Mouse (Mus musculus): Measurements from ENCODE around the gene Aven. TPM values are rescaled to one million over a fixed set of nuclear protein-coding genes. Genes with fewer than 3 reads are reported as not detected.

Aven gene
- total RNA-seq, 1 experiment: 22.3 TPM

DNA sequence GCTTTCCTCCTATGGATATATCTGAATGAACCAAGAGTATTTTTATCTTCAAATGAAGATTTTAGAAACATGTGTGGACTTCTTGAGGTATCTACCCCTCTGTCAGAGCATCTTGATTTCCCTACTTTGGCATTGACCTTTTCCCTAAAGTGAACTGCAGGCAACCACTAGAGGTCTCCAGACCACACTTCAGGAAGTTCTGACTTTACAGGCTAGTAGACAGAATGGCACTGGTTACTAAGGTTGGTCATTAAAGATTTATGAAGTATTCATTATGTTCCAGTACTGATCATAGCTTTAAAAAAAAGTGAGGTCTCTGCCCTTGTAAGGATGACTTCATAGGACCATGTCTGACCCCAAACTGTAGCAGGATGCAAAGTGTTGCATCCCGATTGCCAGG lies 46.0 kb downstream of the Aven start:
- no peak overlapping the region for H3K27ac ChIP-seq (ENCODE audit: insufficient read depth, low read depth, low read length, poor library complexity, severe bottlenecking)
- TF ChIP-seq ZNF384 (IDR thresholded peaks at IDR 0.05; ENCODE audit: low read depth, low read length) (no peak), HCFC1 (IDR thresholded peaks at IDR 0.05; ENCODE audit: borderline replicate concordance, insufficient read depth, low read length) (no peak), MAFK (IDR thresholded peaks at IDR 0.05; ENCODE audit: insufficient read depth, low read depth, low read length) (no peak), CHD2 (IDR thresholded peaks at IDR 0.05; ENCODE audit: low read depth, low read length) (no peak), ZC3H11A (IDR thresholded peaks at IDR 0.05; ENCODE audit: borderline replicate concordance, low read depth, low read length) (no peak)
- DNase-seq (ENCODE audit: low read depth, low spot score): no peak
- no peak overlapping the region for H3K4me3 ChIP-seq (ENCODE audit: insufficient read depth in 1 of 2, low read depth in 1 of 2, low read length in 2 of 2, poor library complexity in 1 of 2, severe bottlenecking in 1 of 2)
- in situ Hi-C loops (cut with MboI; ENCODE audit: low sequenced_read_pairs in 2 of 2, unreplicated experiment in 2 of 2): no loop called here
- no peaks in the 10 kb centered on the region; a peak in 1 of 4 replicates for H3K4me1 ChIP-seq (ENCODE audit: control insufficient read depth in 2 of 2, insufficient read depth in 2 of 2, low read length in 2 of 2, poor library complexity in 1 of 2)
- no peak overlapping the region for H3K9ac ChIP-seq (ENCODE audit: insufficient read depth, low read depth, low read length, poor library complexity, severe bottlenecking)
- no peaks in the 10 kb centered on the region for H3K36me3 ChIP-seq (ENCODE audit: control insufficient read depth, insufficient read depth, low read length, poor library complexity, severe bottlenecking)
- no peaks in the 10 kb centered on the region for H3K9me3 ChIP-seq (ENCODE audit: control insufficient read depth, insufficient read depth, low read depth, low read length)

DNA sequence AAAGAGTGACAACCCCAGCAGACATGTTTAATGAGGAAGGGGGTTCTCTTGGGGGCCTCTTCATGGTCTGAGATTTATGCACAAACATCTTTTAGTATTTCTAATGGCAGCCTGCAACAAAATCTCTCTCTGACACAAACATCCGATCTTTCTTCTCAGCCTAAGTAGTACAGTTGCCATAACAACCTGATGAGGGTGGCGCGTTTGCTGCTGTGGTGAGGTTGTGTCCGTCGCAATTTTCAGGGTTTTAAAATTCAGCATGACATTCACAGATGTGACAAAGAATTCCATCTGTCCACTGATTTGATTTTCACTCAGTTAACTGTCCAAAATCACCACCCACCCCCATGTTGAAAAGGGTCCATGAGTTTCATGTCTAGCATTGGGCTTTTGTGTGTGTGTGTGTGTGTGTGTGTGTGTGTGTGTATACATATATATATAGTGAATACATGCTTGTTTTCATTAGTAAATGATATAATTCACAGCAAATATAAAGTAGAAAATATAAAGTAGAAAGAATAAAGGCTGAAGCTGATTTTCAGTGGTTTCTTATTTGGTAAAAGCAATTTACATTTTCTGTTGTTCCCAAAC lies 49.0 kb downstream of the Aven start:
- H3K9me3 ChIP-seq (ENCODE audit: control insufficient read depth, insufficient read depth, low read depth, low read length): no peaks in the 10 kb centered on the region
- H3K36me3 ChIP-seq (ENCODE audit: control insufficient read depth, insufficient read depth, low read length, poor library complexity, severe bottlenecking): no peaks in the 10 kb centered on the region
- TF ChIP-seq ZC3H11A (IDR thresholded peaks at IDR 0.05; ENCODE audit: borderline replicate concordance, low read depth, low read length) (no peak), HCFC1 (IDR thresholded peaks at IDR 0.05; ENCODE audit: borderline replicate concordance, insufficient read depth, low read length) (no peak), ZNF384 (IDR thresholded peaks at IDR 0.05; ENCODE audit: low read depth, low read length) (no peak), MAFK (IDR thresholded peaks at IDR 0.05; ENCODE audit: insufficient read depth, low read depth, low read length) (no peak)
- H3K4me1 ChIP-seq (ENCODE audit: control insufficient read depth in 2 of 2, insufficient read depth in 2 of 2, low read length in 2 of 2, poor library complexity in 1 of 2): no peaks in the 10 kb centered on the region
- H3K9ac ChIP-seq (ENCODE audit: insufficient read depth, low read depth, low read length, poor library complexity, severe bottlenecking): no peak overlapping the region
- in situ Hi-C loops (cut with MboI; ENCODE audit: low sequenced_read_pairs in 2 of 2, unreplicated experiment in 2 of 2): no loop called here
- no peak overlapping the region for H3K4me3 ChIP-seq (ENCODE audit: insufficient read depth in 1 of 2, low read depth in 1 of 2, low read length in 2 of 2, poor library complexity in 1 of 2, severe bottlenecking in 1 of 2)
- DNase-seq (ENCODE audit: low read depth, low spot score): no peak
- H3K27ac ChIP-seq (ENCODE audit: insufficient read depth, low read depth, low read length, poor library complexity, severe bottlenecking): no peak overlapping the region

DNA sequence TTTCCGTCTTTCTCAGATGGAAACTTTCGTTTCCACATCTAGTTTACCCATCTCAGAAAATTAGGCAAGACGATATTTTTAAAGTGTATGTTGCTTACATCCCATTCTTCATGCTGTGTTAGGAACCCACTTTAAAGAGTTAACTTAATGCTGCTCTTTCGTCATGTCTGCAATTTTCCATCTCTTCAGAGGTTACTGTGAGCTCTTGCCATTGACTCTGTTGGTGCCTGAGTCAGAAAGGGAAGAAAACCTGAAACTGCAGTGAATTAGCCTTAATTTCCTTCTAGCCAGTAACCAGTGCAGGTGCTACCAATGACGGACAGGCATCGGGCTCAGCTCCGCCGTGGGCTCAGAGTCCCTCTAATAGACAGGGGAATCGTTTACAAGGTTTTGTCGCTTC lies 63.8 kb downstream of the Aven start:
- Histone ChIP-seq H3K4me1 (ENCODE audit: control insufficient read depth in 2 of 2, insufficient read depth in 2 of 2, low read length in 2 of 2, poor library complexity in 1 of 2) (no peaks in the 10 kb centered on the region), H3K27ac (ENCODE audit: insufficient read depth, low read depth, low read length, poor library complexity, severe bottlenecking) (no peak overlapping the region), H3K9me3 (ENCODE audit: control insufficient read depth, insufficient read depth, low read depth, low read length) (no peaks in the 10 kb centered on the region), H3K36me3 (ENCODE audit: control insufficient read depth, insufficient read depth, low read length, poor library complexity, severe bottlenecking) (0 out of 2 replicates have a peak, but pooled peaks cover under 1% of the 10 kb centered on the region), H3K9ac (ENCODE audit: insufficient read depth, low read depth, low read length, poor library complexity, severe bottlenecking) (no peak overlapping the region), H3K4me3 (ENCODE audit: insufficient read depth in 1 of 2, low read depth in 1 of 2, low read length in 2 of 2, poor library complexity in 1 of 2, severe bottlenecking in 1 of 2) (no peak overlapping the region)
- TF ChIP-seq MAFK (IDR thresholded peaks at IDR 0.05; ENCODE audit: insufficient read depth, low read depth, low read length) (no peak), CHD2 (IDR thresholded peaks at IDR 0.05; ENCODE audit: low read depth, low read length) (no peak), HCFC1 (IDR thresholded peaks at IDR 0.05; ENCODE audit: borderline replicate concordance, insufficient read depth, low read length) (no peak), ZC3H11A (IDR thresholded peaks at IDR 0.05; ENCODE audit: borderline replicate concordance, low read depth, low read length) (no peak), ZNF384 (IDR thresholded peaks at IDR 0.05; ENCODE audit: low read depth, low read length) (no peak)
- DNase-seq (ENCODE audit: low read depth, low spot score): no peak
- in situ Hi-C loops (cut with MboI; ENCODE audit: low sequenced_read_pairs in 2 of 2, unreplicated experiment in 2 of 2): no loop called here

DNA sequence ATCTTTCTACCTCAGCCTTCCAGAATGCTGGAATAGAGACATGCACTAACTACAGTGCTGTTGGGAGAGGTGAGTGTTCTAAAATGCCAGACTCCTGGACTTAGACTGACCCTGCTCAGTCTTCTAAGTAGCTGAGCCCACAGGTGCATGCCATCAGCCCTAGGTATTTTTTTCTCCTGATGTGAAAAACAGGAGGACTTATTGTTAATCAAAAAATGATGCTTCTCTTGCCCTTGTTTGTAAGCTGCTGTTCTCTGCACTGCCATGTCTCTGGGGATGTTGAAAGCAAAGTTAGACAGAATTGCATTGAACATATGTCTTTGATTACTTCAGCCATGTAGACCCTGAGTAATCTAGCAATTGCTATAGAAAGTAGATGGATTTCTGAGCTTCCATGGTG lies 64.7 kb downstream of the Aven start:
- in situ Hi-C loops (cut with MboI; ENCODE audit: low sequenced_read_pairs in 2 of 2, unreplicated experiment in 2 of 2): no loop called here
- Histone ChIP-seq H3K4me1 (ENCODE audit: control insufficient read depth in 2 of 2, insufficient read depth in 2 of 2, low read length in 2 of 2, poor library complexity in 1 of 2) (no peaks in the 10 kb centered on the region), H3K9me3 (ENCODE audit: control insufficient read depth, insufficient read depth, low read depth, low read length) (no peaks in the 10 kb centered on the region), H3K4me3 (ENCODE audit: insufficient read depth in 1 of 2, low read depth in 1 of 2, low read length in 2 of 2, poor library complexity in 1 of 2, severe bottlenecking in 1 of 2) (no peak overlapping the region), H3K9ac (ENCODE audit: insufficient read depth, low read depth, low read length, poor library complexity, severe bottlenecking) (no peak overlapping the region), H3K36me3 (ENCODE audit: control insufficient read depth, insufficient read depth, low read length, poor library complexity, severe bottlenecking) (0 out of 2 replicates have a peak, but pooled peaks cover 2% of the 10 kb centered on the region), H3K27ac (ENCODE audit: insufficient read depth, low read depth, low read length, poor library complexity, severe bottlenecking) (no peak overlapping the region)
- no peak for TF ChIP-seq MAFK (IDR thresholded peaks at IDR 0.05; ENCODE audit: insufficient read depth, low read depth, low read length)
- no peak for TF ChIP-seq HCFC1 (IDR thresholded peaks at IDR 0.05; ENCODE audit: borderline replicate concordance, insufficient read depth, low read length)
- no peak for TF ChIP-seq CHD2 (IDR thresholded peaks at IDR 0.05; ENCODE audit: low read depth, low read length)
- TF ChIP-seq ZNF384 (IDR thresholded peaks at IDR 0.05; ENCODE audit: low read depth, low read length): no peak
- no peak for TF ChIP-seq ZC3H11A (IDR thresholded peaks at IDR 0.05; ENCODE audit: borderline replicate concordance, low read depth, low read length)
- no peak for DNase-seq (ENCODE audit: low read depth, low spot score)

Data from ES-E14 (cell line).